Mouse (Mus musculus): ENCODE data around the gene Aar2. TPM values are rescaled to one million over a fixed set of nuclear protein-coding genes. Genes with fewer than 3 reads are reported as not detected.

Gene Aar2
- polyA plus RNA-seq, 1 experiment, result 41.4 TPM

DNA sequence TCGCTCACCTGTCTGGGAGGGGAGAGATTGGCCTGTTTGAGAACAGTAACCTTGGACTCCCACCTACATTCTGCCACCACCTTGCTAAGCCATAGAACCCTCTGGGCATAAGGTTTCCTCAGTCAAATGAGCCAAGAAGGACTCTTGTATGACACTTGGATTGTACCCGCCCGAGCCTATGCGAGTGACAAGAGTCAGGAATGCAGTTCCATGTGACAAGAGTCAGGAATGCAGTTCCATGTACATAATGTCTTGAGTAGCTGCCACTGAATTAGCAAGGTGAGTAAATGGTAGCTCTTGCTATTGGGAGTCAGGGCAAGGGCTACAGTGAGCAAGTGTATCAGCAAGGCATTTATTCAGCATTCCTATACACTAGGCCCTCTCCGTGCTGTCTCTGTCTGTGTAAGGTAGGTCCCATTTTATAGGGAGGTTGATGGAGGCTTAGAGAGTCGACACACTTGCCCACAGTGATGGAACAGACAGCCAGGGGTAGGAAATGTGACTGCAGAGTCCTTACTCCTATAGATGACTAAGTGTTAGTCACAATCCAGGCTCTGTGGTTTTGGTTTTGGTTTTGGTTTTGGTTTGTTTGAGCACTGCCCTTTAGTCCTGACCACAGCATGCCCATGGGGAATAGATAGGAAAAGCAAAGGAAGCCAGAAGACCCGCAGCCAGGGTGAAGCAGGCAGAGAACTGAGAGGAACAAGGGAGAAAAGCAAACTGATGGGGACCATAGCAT, 8.4 kb upstream of the Aar2 start:
- Histone ChIP-seq H3K4me3 (replicated peaks; ENCODE audit: insufficient read depth, low read depth, low read length) (no peak overlapping the region), H3K27me3 (ENCODE audit: control insufficient read depth, insufficient read depth, low read length) (no peaks in the 10 kb centered on the region), H3K4me1 (ENCODE audit: control insufficient read depth, insufficient read depth, low read length) (no peaks in the 10 kb centered on the region), H3K27ac (ENCODE audit: insufficient read depth, low read length) (no peak overlapping the region)
- no peak for TF ChIP-seq POLR2A (IDR thresholded peaks at IDR 0.05; ENCODE audit: borderline replicate concordance, insufficient read depth, low read length)
- no peak for TF ChIP-seq CTCF (IDR thresholded peaks at IDR 0.05; ENCODE audit: borderline replicate concordance, insufficient read depth, low read depth, low read length)
- DNase-seq, result no peak
- WGBS, result 80% methylated on average over 7 of the region's 7 CpGs

DNA sequence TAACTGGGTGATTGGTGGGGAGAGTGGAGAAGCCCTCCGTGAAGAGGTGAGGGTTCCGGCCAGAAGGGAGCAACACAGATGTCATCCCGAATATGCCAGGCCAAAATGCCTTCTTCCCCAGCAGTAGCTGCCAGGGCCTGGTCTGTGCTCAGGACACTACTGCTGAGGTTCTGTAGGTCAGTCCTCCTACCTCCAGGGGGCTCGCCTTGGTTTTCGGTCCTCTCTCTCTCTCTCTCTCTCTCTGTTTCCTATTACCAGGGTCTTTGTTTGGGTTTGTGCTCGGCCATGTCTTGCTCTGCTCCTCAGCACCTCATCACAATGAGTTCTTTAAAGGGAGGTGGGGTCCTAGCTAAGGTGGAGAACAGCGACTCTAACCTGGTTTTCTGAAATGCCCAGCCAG, 6.4 kb upstream of the Aar2 start:
- WGBS, result 69% methylated on average over 7 of the region's 7 CpGs
- H3K4me3 ChIP-seq (replicated peaks; ENCODE audit: insufficient read depth, low read depth, low read length), result no peak overlapping the region
- no peaks in the 10 kb centered on the region for H3K27me3 ChIP-seq (ENCODE audit: control insufficient read depth, insufficient read depth, low read length)
- no peak for DNase-seq
- no peaks in the 10 kb centered on the region for H3K4me1 ChIP-seq (ENCODE audit: control insufficient read depth, insufficient read depth, low read length)
- TF ChIP-seq CTCF (IDR thresholded peaks at IDR 0.05; ENCODE audit: borderline replicate concordance, insufficient read depth, low read depth, low read length) (no peak), POLR2A (IDR thresholded peaks at IDR 0.05; ENCODE audit: borderline replicate concordance, insufficient read depth, low read length) (no peak)
- no peak overlapping the region for H3K27ac ChIP-seq (ENCODE audit: insufficient read depth, low read length)

DNA sequence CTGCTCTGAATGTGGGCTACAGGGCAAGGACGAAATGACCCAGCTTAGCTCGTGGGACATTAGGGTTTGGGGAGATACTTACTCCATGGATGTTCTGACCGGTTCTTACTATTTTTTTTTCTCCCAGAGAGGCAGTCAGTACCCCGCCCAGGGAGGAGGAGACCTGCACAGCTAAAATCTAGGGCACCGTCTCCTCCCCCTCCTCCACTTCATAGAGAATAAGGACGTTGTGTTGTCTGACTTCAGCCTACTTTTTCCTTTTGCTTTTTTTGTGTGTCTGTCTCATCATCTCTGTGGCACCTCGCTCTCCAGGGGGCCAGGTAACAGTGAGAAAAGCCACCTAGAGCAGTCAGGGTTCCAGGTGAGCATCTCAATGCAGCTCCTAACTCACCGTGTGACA, 5.0 kb upstream of the Aar2 start:
- H3K27ac ChIP-seq (ENCODE audit: insufficient read depth, low read length), result no peak overlapping the region
- 74% methylated on average over 8 of the region's 8 CpGs for WGBS
- no peaks in the 10 kb centered on the region for H3K27me3 ChIP-seq (ENCODE audit: control insufficient read depth, insufficient read depth, low read length)
- no peaks in the 10 kb centered on the region for H3K4me1 ChIP-seq (ENCODE audit: control insufficient read depth, insufficient read depth, low read length)
- no peak overlapping the region for H3K4me3 ChIP-seq (replicated peaks; ENCODE audit: insufficient read depth, low read depth, low read length)
- TF ChIP-seq POLR2A (IDR thresholded peaks at IDR 0.05; ENCODE audit: borderline replicate concordance, insufficient read depth, low read length), result no peak
- TF ChIP-seq CTCF (IDR thresholded peaks at IDR 0.05; ENCODE audit: borderline replicate concordance, insufficient read depth, low read depth, low read length), result no peak
- DNase-seq, result no peak

DNA sequence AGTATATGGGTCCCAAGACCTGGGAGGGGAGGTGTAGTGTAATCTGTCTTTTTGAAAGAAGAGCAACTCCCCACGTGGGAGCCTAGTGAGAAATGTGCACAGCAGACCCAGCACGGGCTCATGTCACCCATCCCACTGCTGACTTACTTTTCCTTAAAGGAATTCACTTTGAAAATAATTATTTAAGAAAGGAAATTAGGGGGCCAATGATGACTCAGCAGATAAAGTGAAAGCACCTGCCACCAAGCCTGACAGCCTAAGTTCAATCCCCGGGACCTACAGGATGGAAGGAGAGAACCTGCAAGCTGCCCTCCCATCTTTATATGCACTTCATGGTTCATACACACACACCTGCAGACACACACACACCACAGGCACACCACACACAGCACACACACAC, 3.6 kb upstream of the Aar2 start:
- Histone ChIP-seq H3K27me3 (ENCODE audit: control insufficient read depth, insufficient read depth, low read length) (no peaks in the 10 kb centered on the region), H3K27ac (ENCODE audit: insufficient read depth, low read length) (no peak overlapping the region), H3K4me1 (ENCODE audit: control insufficient read depth, insufficient read depth, low read length) (no peaks in the 10 kb centered on the region), H3K4me3 (replicated peaks; ENCODE audit: insufficient read depth, low read depth, low read length) (no peak overlapping the region)
- TF ChIP-seq POLR2A (IDR thresholded peaks at IDR 0.05; ENCODE audit: borderline replicate concordance, insufficient read depth, low read length), result no peak
- TF ChIP-seq CTCF (IDR thresholded peaks at IDR 0.05; ENCODE audit: borderline replicate concordance, insufficient read depth, low read depth, low read length), result no peak
- no peak for DNase-seq
- WGBS, result 76% methylated on average over 3 of the region's 3 CpGs

GRCm38 (mm10) chr2:156552421-156552820, 5.0 kb downstream of the Aar2 start:
- WGBS, result 33% methylated on average over 4 of the region's 4 CpGs
- H3K4me3 ChIP-seq (replicated peaks; ENCODE audit: insufficient read depth, low read depth, low read length), result no peak overlapping the region
- H3K27me3 ChIP-seq (ENCODE audit: control insufficient read depth, insufficient read depth, low read length), result no peaks in the 10 kb centered on the region
- peaks cover 10% of the 10 kb centered on the region for H3K4me1 ChIP-seq (ENCODE audit: control insufficient read depth, insufficient read depth, low read length)
- DNase-seq, result peak in 1 of 2 experiments; percentile 57
- TF ChIP-seq CTCF (IDR thresholded peaks at IDR 0.05; ENCODE audit: borderline replicate concordance, insufficient read depth, low read depth, low read length) (no peak), POLR2A (IDR thresholded peaks at IDR 0.05; ENCODE audit: borderline replicate concordance, insufficient read depth, low read length) (no peak)
- no peak overlapping the region; the same call in 1 of the 2 replicates for H3K27ac ChIP-seq (ENCODE audit: insufficient read depth, low read length)

DNA sequence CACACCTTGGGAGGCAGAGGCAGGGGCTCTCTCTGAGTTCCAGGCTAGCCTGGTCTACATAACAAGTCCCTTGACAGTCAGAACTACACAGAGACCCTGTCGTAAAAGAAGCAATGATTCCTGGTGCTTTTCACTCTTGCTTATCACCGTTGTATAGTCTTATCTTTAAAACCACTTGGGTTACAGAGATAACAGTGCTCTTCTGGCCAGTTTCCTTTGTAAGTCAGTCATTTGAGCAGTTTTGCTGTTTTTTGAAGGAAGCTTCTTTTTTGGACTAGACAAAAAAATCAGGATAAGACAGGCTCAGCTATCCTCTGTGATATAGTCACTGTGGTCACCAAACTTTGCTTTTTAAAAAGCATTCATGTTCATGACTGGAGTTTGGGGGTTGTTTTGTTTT, 14.4 kb downstream of the Aar2 start:
- Histone ChIP-seq H3K27ac (ENCODE audit: insufficient read depth, low read length) (no peak overlapping the region), H3K4me1 (ENCODE audit: control insufficient read depth, insufficient read depth, low read length) (peaks cover 9% of the 10 kb centered on the region; the same call in 1 of the 2 replicates), H3K27me3 (ENCODE audit: control insufficient read depth, insufficient read depth, low read length) (no peaks in the 10 kb centered on the region), H3K4me3 (replicated peaks; ENCODE audit: insufficient read depth, low read depth, low read length) (no peak overlapping the region)
- no peak for DNase-seq
- 93% methylated on average over 2 of the region's 2 CpGs for WGBS
- TF ChIP-seq CTCF (IDR thresholded peaks at IDR 0.05; ENCODE audit: borderline replicate concordance, insufficient read depth, low read depth, low read length), result no peak
- no peak for TF ChIP-seq POLR2A (IDR thresholded peaks at IDR 0.05; ENCODE audit: borderline replicate concordance, insufficient read depth, low read length)

- H3K4me1 ChIP-seq (ENCODE audit: control insufficient read depth, insufficient read depth, low read length), result peaks cover 11% of the 10 kb centered on the region; the same call in 1 of the 2 replicates
- H3K4me3 ChIP-seq (replicated peaks; ENCODE audit: insufficient read depth, low read depth, low read length), result no peak overlapping the region
- peak overlapping the region; percentile 61; the same call in 1 of the 2 replicates for H3K27ac ChIP-seq (ENCODE audit: insufficient read depth, low read length)
- DNase-seq, result no peak
- 62% methylated on average over 5 of the region's 5 CpGs for WGBS
- no peaks in the 10 kb centered on the region for H3K27me3 ChIP-seq (ENCODE audit: control insufficient read depth, insufficient read depth, low read length)
- TF ChIP-seq POLR2A (IDR thresholded peaks at IDR 0.05; ENCODE audit: borderline replicate concordance, insufficient read depth, low read length), result no peak
- no peak for TF ChIP-seq CTCF (IDR thresholded peaks at IDR 0.05; ENCODE audit: borderline replicate concordance, insufficient read depth, low read depth, low read length)
Observed at GRCm38 (mm10) chr2:156563557-156563956, 16.2 kb downstream of the Aar2 start.

GRCm38 (mm10) chr2:156566512-156566911, 19.1 kb downstream of the Aar2 start:
- TF ChIP-seq POLR2A (IDR thresholded peaks at IDR 0.05; ENCODE audit: borderline replicate concordance, insufficient read depth, low read length) (no peak), CTCF (IDR thresholded peaks at IDR 0.05; ENCODE audit: borderline replicate concordance, insufficient read depth, low read depth, low read length) (no peak)
- Histone ChIP-seq H3K4me1 (ENCODE audit: control insufficient read depth, insufficient read depth, low read length) (peaks cover 11% of the 10 kb centered on the region; the same call in 1 of the 2 replicates), H3K27me3 (ENCODE audit: control insufficient read depth, insufficient read depth, low read length) (no peaks in the 10 kb centered on the region), H3K27ac (ENCODE audit: insufficient read depth, low read length) (no peak overlapping the region), H3K4me3 (replicated peaks; ENCODE audit: insufficient read depth, low read depth, low read length) (no peak overlapping the region)
- DNase-seq, result peak; percentile 73 to 78
- 13% methylated on average over 2 of the region's 2 CpGs for WGBS

Data from cerebellum, adult 2 months (tissue).